Mouse (Mus musculus): Measurements from ENCODE around the gene Chrd. TPM values are rescaled to one million over a fixed set of nuclear protein-coding genes. Genes with fewer than 3 reads are reported as not detected.

The Chrd gene
- polyA plus RNA-seq, 1 experiment = 3.6 TPM

DNA sequence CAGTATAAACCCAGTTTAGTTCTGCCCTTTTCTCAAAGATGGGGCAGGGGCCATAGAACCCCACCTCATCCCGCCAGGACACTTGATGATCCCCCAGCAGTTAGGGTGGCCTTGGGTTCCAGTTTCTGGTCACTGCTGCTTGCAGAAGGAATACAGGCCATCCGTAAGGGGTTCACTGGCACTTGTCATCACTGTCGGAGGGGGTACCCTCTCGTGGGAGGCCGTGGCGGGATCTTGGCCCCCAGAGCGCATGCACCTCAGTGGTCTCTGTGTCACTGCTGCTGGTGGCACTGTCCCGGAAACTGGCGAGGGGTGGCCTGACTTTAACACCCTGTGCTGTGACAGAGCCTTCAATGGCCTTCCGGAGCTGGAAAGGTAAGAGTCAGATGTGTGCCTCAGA is 29.9 kb upstream of the Chrd start:
- H3K4me1 ChIP-seq (replicated peaks; ENCODE audit: control insufficient read depth, insufficient read depth, low read length) = 0 out of 2 replicates have a peak, but pooled peaks cover 2% of the 10 kb centered on the region
- no peak overlapping the region for H3K4me3 ChIP-seq (ENCODE audit: control insufficient read depth, insufficient read depth, low read length)
- 93% methylated on average over 10 of the region's 10 CpGs for WGBS
- H3K27ac ChIP-seq (ENCODE audit: control insufficient read depth, insufficient read depth, low read length) = no peak overlapping the region
- DNase-seq = no peak
- H3K27me3 ChIP-seq (ENCODE audit: control insufficient read depth, insufficient read depth, low read length) = no peaks in the 10 kb centered on the region
- H3K36me3 ChIP-seq (ENCODE audit: control insufficient read depth, insufficient read depth, low read length) = no peaks in the 10 kb centered on the region
- TF ChIP-seq POLR2A (IDR thresholded peaks at IDR 0.05; ENCODE audit: control insufficient read depth, extremely low read depth, insufficient read depth, low read length, poor library complexity) = no peak

GRCm38 (mm10) chr16:20703699-20704400 is 29.1 kb upstream of the Chrd start:
- Histone ChIP-seq H3K27me3 (ENCODE audit: control insufficient read depth, insufficient read depth, low read length) (no peaks in the 10 kb centered on the region), H3K4me1 (replicated peaks; ENCODE audit: control insufficient read depth, insufficient read depth, low read length) (0 out of 2 replicates have a peak, but pooled peaks cover 2% of the 10 kb centered on the region), H3K36me3 (ENCODE audit: control insufficient read depth, insufficient read depth, low read length) (no peaks in the 10 kb centered on the region), H3K27ac (ENCODE audit: control insufficient read depth, insufficient read depth, low read length) (no peak overlapping the region), H3K4me3 (ENCODE audit: control insufficient read depth, insufficient read depth, low read length) (no peak overlapping the region)
- no peak for DNase-seq
- TF ChIP-seq POLR2A (IDR thresholded peaks at IDR 0.05; ENCODE audit: control insufficient read depth, extremely low read depth, insufficient read depth, low read length, poor library complexity) (no peak), CTCF (IDR thresholded peaks at IDR 0.05; ENCODE audit: borderline replicate concordance, control insufficient read depth, extremely low read depth, insufficient read depth, low read length, poor library complexity) (no peak)
- WGBS = 90% methylated on average over 6 of the region's 6 CpGs

DNA sequence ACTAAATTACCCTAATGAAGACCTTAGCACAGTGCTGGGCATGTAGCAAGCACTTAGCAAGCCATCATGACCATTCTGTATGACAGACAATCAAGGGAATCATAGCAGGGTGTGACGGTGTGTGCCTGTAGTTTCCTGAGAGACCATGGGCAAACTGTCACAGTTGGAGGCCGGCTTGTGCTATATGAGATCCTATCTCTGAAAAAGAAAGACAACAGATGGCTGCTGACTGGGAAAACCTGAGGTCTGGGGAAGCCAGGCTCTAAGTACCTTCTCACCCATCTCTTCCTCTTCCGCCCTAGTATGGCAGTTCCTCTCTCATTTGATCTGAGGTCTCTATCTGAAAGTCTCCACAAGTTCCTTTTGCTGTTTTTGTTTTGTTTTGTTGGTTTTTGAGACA is 27.1 kb upstream of the Chrd start:
- Histone ChIP-seq H3K27ac (ENCODE audit: control insufficient read depth, insufficient read depth, low read length) (no peak overlapping the region), H3K4me3 (ENCODE audit: control insufficient read depth, insufficient read depth, low read length) (no peak overlapping the region), H3K27me3 (ENCODE audit: control insufficient read depth, insufficient read depth, low read length) (no peaks in the 10 kb centered on the region), H3K4me1 (replicated peaks; ENCODE audit: control insufficient read depth, insufficient read depth, low read length) (0 out of 2 replicates have a peak, but pooled peaks cover 2% of the 10 kb centered on the region), H3K36me3 (ENCODE audit: control insufficient read depth, insufficient read depth, low read length) (no peaks in the 10 kb centered on the region)
- DNase-seq = no peak
- 36% methylated on average over 3 of the region's 3 CpGs for WGBS
- TF ChIP-seq POLR2A (IDR thresholded peaks at IDR 0.05; ENCODE audit: control insufficient read depth, extremely low read depth, insufficient read depth, low read length, poor library complexity) (no peak), CTCF (IDR thresholded peaks at IDR 0.05; ENCODE audit: borderline replicate concordance, control insufficient read depth, extremely low read depth, insufficient read depth, low read length, poor library complexity) (no peak)

DNA sequence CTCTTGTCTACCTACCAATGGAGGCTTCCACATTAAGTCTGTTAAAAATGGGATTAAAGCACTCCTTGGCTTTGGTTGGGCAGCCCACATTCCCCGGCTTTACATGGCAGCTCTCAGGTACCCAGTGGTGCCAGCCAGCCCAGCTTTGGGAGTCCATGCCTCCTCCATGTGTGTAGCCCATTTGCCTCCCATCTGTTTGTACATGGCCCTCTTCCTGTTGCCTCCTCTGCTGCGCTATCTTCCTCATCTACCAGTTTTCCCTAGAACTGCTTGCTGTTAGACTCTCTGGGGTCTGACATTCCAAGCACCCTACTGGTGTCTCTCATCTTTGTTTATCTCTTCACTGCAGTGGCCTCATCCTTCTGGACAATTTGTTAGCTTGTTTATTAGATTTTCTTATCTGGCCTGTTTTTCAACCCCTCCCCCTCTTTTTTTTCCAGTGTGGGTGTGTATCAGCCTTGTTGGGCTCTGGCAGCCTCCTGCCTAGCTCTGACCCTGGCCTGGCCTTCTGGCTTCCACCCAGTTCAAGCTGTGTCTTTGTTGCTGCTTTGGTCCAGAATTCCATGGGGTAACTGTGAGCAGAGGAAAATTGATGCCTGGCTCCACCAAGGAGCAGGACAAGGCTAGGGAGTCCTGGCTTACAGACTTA is 26.4 kb upstream of the Chrd start:
- TF ChIP-seq CTCF (IDR thresholded peaks at IDR 0.05; ENCODE audit: borderline replicate concordance, control insufficient read depth, extremely low read depth, insufficient read depth, low read length, poor library complexity) (no peak), POLR2A (IDR thresholded peaks at IDR 0.05; ENCODE audit: control insufficient read depth, extremely low read depth, insufficient read depth, low read length, poor library complexity) (no peak)
- H3K4me1 ChIP-seq (replicated peaks; ENCODE audit: control insufficient read depth, insufficient read depth, low read length) = 0 out of 2 replicates have a peak, but pooled peaks cover 2% of the 10 kb centered on the region
- no peaks in the 10 kb centered on the region for H3K36me3 ChIP-seq (ENCODE audit: control insufficient read depth, insufficient read depth, low read length)
- H3K4me3 ChIP-seq (ENCODE audit: control insufficient read depth, insufficient read depth, low read length) = no peak overlapping the region
- DNase-seq = no peak
- no peak overlapping the region for H3K27ac ChIP-seq (ENCODE audit: control insufficient read depth, insufficient read depth, low read length)
- H3K27me3 ChIP-seq (ENCODE audit: control insufficient read depth, insufficient read depth, low read length) = no peaks in the 10 kb centered on the region
- 96% methylated on average over 2 of the region's 2 CpGs for WGBS

DNA sequence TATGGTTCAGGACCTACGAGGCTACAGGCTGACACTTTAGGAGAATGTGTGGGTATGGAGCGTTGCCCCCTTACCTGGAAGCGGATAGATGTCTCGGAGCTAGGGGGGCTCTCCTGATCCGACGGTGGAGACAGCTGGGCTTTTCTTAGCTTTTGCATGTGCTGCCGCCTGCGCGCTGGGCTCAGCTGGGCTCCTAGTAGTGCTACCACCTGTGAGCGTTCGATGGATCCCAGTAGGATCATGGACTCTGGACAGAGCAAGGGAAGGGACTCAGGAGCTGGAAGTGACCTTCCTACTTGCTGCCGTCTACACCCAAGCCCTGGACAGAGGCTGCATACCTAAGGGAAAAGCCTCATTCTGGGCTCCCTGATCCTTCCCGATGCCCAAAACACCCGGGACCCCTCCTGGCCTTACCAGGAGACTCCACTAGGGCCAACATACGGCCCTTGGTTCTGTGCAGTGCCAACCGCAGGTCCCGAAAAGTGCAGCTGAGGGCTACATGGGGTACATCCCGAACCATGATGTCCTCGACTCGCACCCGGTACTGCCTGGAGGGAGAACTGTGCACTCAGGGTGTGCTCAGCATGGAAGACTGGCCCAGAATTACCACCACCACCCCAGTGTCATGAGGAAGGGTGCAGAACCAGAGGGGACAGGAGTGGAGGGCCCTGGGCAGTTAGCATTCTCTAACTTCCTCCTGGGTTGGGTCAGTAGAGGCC is 24.5 kb upstream of the Chrd start:
- Histone ChIP-seq H3K4me1 (replicated peaks; ENCODE audit: control insufficient read depth, insufficient read depth, low read length) (0 out of 2 replicates have a peak, but pooled peaks cover 2% of the 10 kb centered on the region), H3K27ac (ENCODE audit: control insufficient read depth, insufficient read depth, low read length) (no peak overlapping the region), H3K27me3 (ENCODE audit: control insufficient read depth, insufficient read depth, low read length) (no peaks in the 10 kb centered on the region), H3K4me3 (ENCODE audit: control insufficient read depth, insufficient read depth, low read length) (no peak overlapping the region), H3K36me3 (ENCODE audit: control insufficient read depth, insufficient read depth, low read length) (no peaks in the 10 kb centered on the region)
- TF ChIP-seq CTCF (IDR thresholded peaks at IDR 0.05; ENCODE audit: borderline replicate concordance, control insufficient read depth, extremely low read depth, insufficient read depth, low read length, poor library complexity) = no peak
- no peak for TF ChIP-seq POLR2A (IDR thresholded peaks at IDR 0.05; ENCODE audit: control insufficient read depth, extremely low read depth, insufficient read depth, low read length, poor library complexity)
- no peak for DNase-seq
- 97% methylated on average over 21 of the region's 21 CpGs for WGBS

- no peak overlapping the region for H3K4me3 ChIP-seq (ENCODE audit: control insufficient read depth, insufficient read depth, low read length)
- peak; percentile 78 for DNase-seq
- 86% methylated on average over 19 of the region's 19 CpGs for WGBS
- peak; percentile 96 for TF ChIP-seq CTCF (IDR thresholded peaks at IDR 0.05; ENCODE audit: borderline replicate concordance, control insufficient read depth, extremely low read depth, insufficient read depth, low read length, poor library complexity)
- no peak for TF ChIP-seq POLR2A (IDR thresholded peaks at IDR 0.05; ENCODE audit: control insufficient read depth, extremely low read depth, insufficient read depth, low read length, poor library complexity)
- no peaks in the 10 kb centered on the region for H3K27me3 ChIP-seq (ENCODE audit: control insufficient read depth, insufficient read depth, low read length)
- H3K36me3 ChIP-seq (ENCODE audit: control insufficient read depth, insufficient read depth, low read length) = no peaks in the 10 kb centered on the region
- 0 out of 2 replicates have a peak, but pooled peaks cover 2% of the 10 kb centered on the region for H3K4me1 ChIP-seq (replicated peaks; ENCODE audit: control insufficient read depth, insufficient read depth, low read length)
- H3K27ac ChIP-seq (ENCODE audit: control insufficient read depth, insufficient read depth, low read length) = no peak overlapping the region
Observed at GRCm38 (mm10) chr16:20708939-20709734, 23.8 kb upstream of the Chrd start.
